Mouse (Mus musculus) stomach, postnatal 0 days (tissue): ENCODE measurements around the gene Myo6. TPM values are rescaled to one million over a fixed set of nuclear protein-coding genes. Genes with fewer than 3 reads are reported as not detected.

Experiments
- ATAC-seq: fragments of 200-750 bp; cut with Nextera tagmentation; 2 replicates; pipeline ENCODE4 v1.8.0; 2017; ENCODE audit not compliant: low FRiP score, low TSS enrichment
- DNase-seq: peaks from one replicate; pipeline ENCODE4 v3.0.0-alpha.2; 2016; ENCODE audit warnings: low spot score
- H3K27ac ChIP-seq: fragments of 300-500 bp; sonication (generic); replicated peaks from 2 replicates; pipeline ENCODE4 v1.5.1; 2014; ENCODE audit warnings: mild to moderate bottlenecking, control low read depth
- H3K27me3 ChIP-seq: fragments of 300-500 bp; sonication (generic); 2 replicates; pipeline ENCODE4 v1.6.1; 2014; ENCODE audit warnings: low read length; ENCODE audit not compliant: control insufficient read depth, insufficient read depth
- H3K36me3 ChIP-seq: fragments of 300-500 bp; sonication (generic); 2 replicates; pipeline ENCODE4 v1.6.1; 2014; ENCODE audit warnings: low read length, mixed read lengths; ENCODE audit not compliant: control insufficient read depth, insufficient read depth
- H3K4me1 ChIP-seq: fragments of 300-500 bp; sonication (generic); replicated peaks from 2 replicates; pipeline ENCODE4 v1.6.1; 2014; ENCODE audit warnings: antibody characterized with exemption; ENCODE audit not compliant: control insufficient read depth, insufficient read depth
- H3K4me2 ChIP-seq: fragments of 300-500 bp; sonication (generic); replicated peaks from 2 replicates; pipeline ENCODE4 v1.6.1; 2014; ENCODE audit warnings: low read depth, mild to moderate bottlenecking, control low read depth, moderate library complexity
- H3K4me3 ChIP-seq: fragments of 300-500 bp; sonication (generic); 2 replicates; pipeline ENCODE4 v1.5.1; 2014; ENCODE audit warnings: low read depth, low read length, control low read depth
- H3K9ac ChIP-seq: fragments of 300-500 bp; sonication (generic); 2 replicates; pipeline ENCODE4 v1.6.1; 2014; ENCODE audit warnings: mild to moderate bottlenecking, low read length, control low read depth, mixed read lengths
- H3K9me3 ChIP-seq: fragments of 300-500 bp; sonication (generic); 2 replicates; pipeline ENCODE4 v1.6.1; 2016; ENCODE audit warnings: low read length; ENCODE audit not compliant: control insufficient read depth
- CTCF ChIP-seq: IDR thresholded peaks from 2 replicates; pipeline ENCODE4 v1.5.1; 2016; ENCODE audit warnings: antibody characterized with exemption, low read depth, mild to moderate bottlenecking, moderate library complexity
- EP300 ChIP-seq: optimal IDR thresholded peaks from 2 replicates; pipeline ENCODE3; 2016; ENCODE audit warnings: antibody characterized with exemption
- WGBS: fragments of 180-500 bp; shearing (Covaris S2); extraction: QIAGEN DNeasy Blood & Tissue Kit; methylation state at CpG from one replicate; pipeline ENCODE4 v1.1.7; 2014; 5-methylcytosine and 5-hydroxymethylcytosine counted together
- polyA plus RNA-seq: library from polyadenylated mRNA; unstranded; fragments of >200 nt; fragmentation: Nextera tagmentation; extraction: Ambion mirVana; gene quantifications from 2 replicates; pipeline ENCODE4 v1.2.1, GENCODE M21; 2015

Gene Myo6
- polyA plus RNA-seq, 1 experiment from 2014 or later, result 31.8 TPM

DNA sequence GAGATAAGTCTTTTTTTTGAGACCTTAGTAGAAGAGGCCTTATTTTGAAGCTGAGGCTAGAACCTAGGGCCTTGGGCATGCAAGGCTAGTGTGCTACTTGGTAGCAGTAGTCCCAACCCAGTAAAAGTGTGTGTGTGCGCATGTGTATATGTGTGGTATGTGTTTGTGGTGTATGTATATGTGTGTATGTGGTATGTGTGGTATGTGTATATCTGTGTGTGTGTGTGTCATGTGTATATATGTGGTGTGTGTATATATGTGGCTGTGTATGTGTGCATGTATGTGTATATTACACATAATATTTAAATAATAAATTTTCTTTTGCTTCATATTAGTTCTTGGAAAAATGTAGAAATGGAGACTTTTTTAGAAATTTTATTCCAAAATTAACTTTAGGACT, 115.9 kb downstream of the Myo6 start:
- no peaks in the 10 kb centered on the region for H3K9me3 ChIP-seq
- 93% methylated on average over 1 of the region's 1 CpGs for WGBS
- no peak overlapping the region for H3K27ac ChIP-seq
- H3K4me1 ChIP-seq, result no peaks in the 10 kb centered on the region
- peaks cover 22% of the 10 kb centered on the region for H3K36me3 ChIP-seq
- no peak overlapping the region for H3K4me2 ChIP-seq
- H3K9ac ChIP-seq, result no peak overlapping the region
- ATAC-seq, result no peak
- DNase-seq, result no peak
- no peak for TF ChIP-seq CTCF
- H3K4me3 ChIP-seq, result no peak overlapping the region
- H3K27me3 ChIP-seq, result no peaks in the 10 kb centered on the region

GRCm38 (mm10) chr9:80282426-80282825, 117.6 kb downstream of the Myo6 start:
- TF ChIP-seq CTCF (no peak), EP300 (no peak)
- H3K4me1 ChIP-seq, result no peaks in the 10 kb centered on the region
- H3K4me2 ChIP-seq, result no peak overlapping the region
- DNase-seq, result no peak
- no peak overlapping the region for H3K9ac ChIP-seq
- no peak overlapping the region for H3K27ac ChIP-seq
- H3K4me3 ChIP-seq, result no peak overlapping the region
- peaks cover 11% of the 10 kb centered on the region for H3K36me3 ChIP-seq
- no peak for ATAC-seq
- H3K27me3 ChIP-seq, result no peaks in the 10 kb centered on the region
- 95% methylated on average over 3 of the region's 3 CpGs for WGBS
- no peaks in the 10 kb centered on the region for H3K9me3 ChIP-seq

DNA sequence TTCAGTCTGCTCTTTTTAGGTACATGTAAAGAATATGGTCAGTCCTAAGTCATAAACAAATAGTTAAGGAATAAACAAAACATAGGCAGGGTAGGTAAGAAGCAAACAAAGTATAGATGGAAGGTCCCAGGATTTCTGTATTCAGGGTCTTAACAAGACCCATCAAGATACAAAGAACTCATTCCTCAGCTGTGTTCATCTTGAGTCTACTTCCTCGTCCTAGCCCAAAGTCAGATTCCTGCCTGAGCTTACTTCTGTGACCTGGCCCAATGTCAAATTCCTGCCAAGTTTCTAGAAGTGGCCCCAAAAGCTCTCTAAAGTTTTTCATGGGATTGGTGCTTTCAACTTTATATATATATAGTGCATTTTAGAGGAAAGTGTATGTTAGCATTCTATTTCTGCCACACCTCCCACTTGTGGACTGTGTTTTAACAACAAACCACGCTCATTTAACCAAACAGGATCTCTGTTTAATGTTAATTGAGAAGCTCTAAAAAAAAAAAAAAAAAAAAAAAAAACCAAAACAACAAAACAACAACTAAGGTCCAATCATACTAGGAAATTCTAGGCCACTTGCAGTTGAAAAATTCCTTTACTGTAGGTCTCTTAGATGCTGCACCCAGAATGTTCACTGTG, 119.8 kb downstream of the Myo6 start:
- H3K27me3 ChIP-seq, result no peaks in the 10 kb centered on the region
- no peak overlapping the region for H3K27ac ChIP-seq
- no peaks in the 10 kb centered on the region for H3K4me1 ChIP-seq
- H3K4me2 ChIP-seq, result no peak overlapping the region
- DNase-seq (no peak), ATAC-seq (no peak)
- no peak overlapping the region for H3K9ac ChIP-seq
- 87% methylated on average over 2 of the region's 2 CpGs for WGBS
- H3K36me3 ChIP-seq, result peaks cover 10% of the 10 kb centered on the region
- H3K4me3 ChIP-seq, result no peak overlapping the region
- no peaks in the 10 kb centered on the region for H3K9me3 ChIP-seq
- TF ChIP-seq CTCF (no peak), EP300 (no peak)

DNA sequence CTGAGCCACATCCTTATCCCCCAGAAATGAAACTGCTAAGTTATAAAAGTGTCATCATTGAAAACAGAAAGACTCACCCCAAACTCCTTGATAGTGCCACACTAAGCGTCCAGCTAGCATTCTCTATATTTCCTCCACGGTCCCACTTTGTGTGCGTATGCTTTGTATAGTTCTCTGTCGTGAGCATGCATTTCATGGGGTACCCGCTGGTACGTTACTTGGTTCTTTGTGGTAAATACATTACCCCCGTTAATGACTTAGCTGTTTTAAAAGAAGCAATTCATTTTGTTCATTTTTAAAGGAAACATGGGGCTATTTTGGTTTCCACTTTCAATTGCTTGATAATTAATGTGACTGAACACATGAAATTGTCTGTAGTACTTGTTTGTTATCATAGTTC, 122.0 kb downstream of the Myo6 start:
- Histone ChIP-seq H3K4me3 (no peak overlapping the region), H3K4me2 (no peak overlapping the region), H3K27me3 (no peaks in the 10 kb centered on the region), H3K27ac (no peak overlapping the region), H3K4me1 (no peaks in the 10 kb centered on the region), H3K9ac (no peak overlapping the region), H3K9me3 (no peaks in the 10 kb centered on the region), H3K36me3 (peaks cover 12% of the 10 kb centered on the region)
- TF ChIP-seq CTCF (no peak), EP300 (no peak)
- no peak for ATAC-seq
- 92% methylated on average over 7 of the region's 7 CpGs for WGBS
- no peak for DNase-seq

- no peaks in the 10 kb centered on the region for H3K4me1 ChIP-seq
- H3K27ac ChIP-seq, result no peak overlapping the region
- no peak for ATAC-seq
- no peak overlapping the region for H3K4me3 ChIP-seq
- H3K27me3 ChIP-seq, result no peaks in the 10 kb centered on the region
- WGBS, result 46% methylated on average over 2 of the region's 2 CpGs
- peaks cover 5% of the 10 kb centered on the region; the same call in 1 of the 2 replicates for H3K36me3 ChIP-seq
- no peak overlapping the region for H3K4me2 ChIP-seq
- H3K9ac ChIP-seq, result no peak overlapping the region
- no peak for TF ChIP-seq EP300
- TF ChIP-seq CTCF, result peak; percentile 72
- no peak for DNase-seq
- H3K9me3 ChIP-seq, result no peaks in the 10 kb centered on the region
Measured at GRCm38 (mm10) chr9:80293056-80293584, 128.3 kb downstream of the Myo6 start.

DNA sequence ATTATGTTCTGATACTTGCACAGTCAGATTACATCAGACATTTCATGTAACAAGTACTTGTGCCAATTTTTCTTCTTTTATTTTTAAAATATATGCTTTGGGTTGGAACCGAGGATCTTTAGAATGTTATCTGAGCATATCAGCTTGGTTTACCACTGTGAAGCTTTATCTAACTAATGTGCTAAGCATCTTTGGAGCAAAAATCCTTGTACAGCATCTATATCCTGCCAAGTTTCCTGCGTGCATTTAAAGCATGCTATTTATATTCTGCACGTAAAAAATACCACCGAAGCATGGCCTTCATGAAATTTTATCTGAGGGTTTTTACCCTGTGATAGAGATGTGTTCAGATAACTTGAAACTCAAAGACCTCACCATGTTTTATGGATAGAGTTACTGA, 131.3 kb downstream of the Myo6 start:
- DNase-seq (no peak), ATAC-seq (no peak)
- no peaks in the 10 kb centered on the region for H3K4me1 ChIP-seq
- no peaks in the 10 kb centered on the region for H3K27me3 ChIP-seq
- H3K4me2 ChIP-seq, result no peak overlapping the region
- H3K36me3 ChIP-seq, result peaks cover 8% of the 10 kb centered on the region; the same call in 1 of the 2 replicates
- 61% methylated on average over 4 of the region's 4 CpGs for WGBS
- H3K4me3 ChIP-seq, result no peak overlapping the region
- TF ChIP-seq EP300 (no peak), CTCF (no peak)
- H3K9ac ChIP-seq, result no peak overlapping the region
- H3K27ac ChIP-seq, result no peak overlapping the region
- H3K9me3 ChIP-seq, result no peaks in the 10 kb centered on the region
